Mouse (Mus musculus): ENCODE measurements around the gene Gm42688. TPM values are rescaled to one million over a fixed set of nuclear protein-coding genes. Genes with fewer than 3 reads are reported as not detected.
A peak's percentile ranks its signal among the peaks of the same experiment; 100 is the strongest.

The Gm42688 gene
- polyA plus RNA-seq, 1 experiment: 9.9 TPM

DNA sequence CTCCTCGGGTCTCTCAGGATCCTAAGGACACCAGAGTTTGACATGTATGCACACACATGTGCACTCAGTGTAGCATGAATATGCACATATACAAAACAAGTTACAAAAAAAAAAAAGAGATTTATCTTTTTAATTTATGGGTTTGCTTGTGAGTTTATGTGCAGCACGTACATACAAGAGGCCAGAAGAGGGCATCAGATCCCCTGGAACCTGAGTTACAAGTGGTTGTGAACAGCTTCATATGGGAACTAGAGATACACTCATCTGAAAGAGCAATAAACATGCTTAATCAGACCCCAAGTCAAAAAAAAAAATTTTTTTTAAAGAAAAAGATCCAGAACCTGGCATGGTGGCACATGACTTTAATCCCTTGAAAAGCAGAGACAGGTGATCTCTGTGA lies 26.4 kb upstream of the Gm42688 start:
- no peak for DNase-seq
- no peak overlapping the region for H3K4me3 ChIP-seq (replicated peaks; ENCODE audit: insufficient read depth, low read depth, low read length)
- 19% methylated on average over 2 of the region's 2 CpGs for WGBS
- peaks cover 7% of the 10 kb centered on the region; the same call in 1 of the 2 replicates for H3K27me3 ChIP-seq (ENCODE audit: control insufficient read depth, insufficient read depth, low read length)
- H3K4me1 ChIP-seq (ENCODE audit: control insufficient read depth, insufficient read depth, low read length): peaks cover 2% of the 10 kb centered on the region; the same call in 1 of the 2 replicates
- TF ChIP-seq POLR2A (IDR thresholded peaks at IDR 0.05; ENCODE audit: borderline replicate concordance, insufficient read depth, low read length): no peak
- TF ChIP-seq CTCF (IDR thresholded peaks at IDR 0.05; ENCODE audit: borderline replicate concordance, insufficient read depth, low read depth, low read length): no peak
- no peak overlapping the region for H3K27ac ChIP-seq (ENCODE audit: insufficient read depth, low read length)

- under 1% methylated on average over 54 of the region's 54 CpGs for WGBS
- TF ChIP-seq POLR2A (IDR thresholded peaks at IDR 0.05; ENCODE audit: borderline replicate concordance, insufficient read depth, low read length) (no peak), CTCF (IDR thresholded peaks at IDR 0.05; ENCODE audit: borderline replicate concordance, insufficient read depth, low read depth, low read length) (no peak)
- DNase-seq: peak in 1 of 2 experiments; percentile 67
Observed at GRCm38 (mm10) chr6:83077630-83078323, 23.6 kb upstream of the Gm42688 start, which contains the start of gene Pcgf1. Gene Pcgf1 (plus strand): TSS chr6:83077869.

DNA sequence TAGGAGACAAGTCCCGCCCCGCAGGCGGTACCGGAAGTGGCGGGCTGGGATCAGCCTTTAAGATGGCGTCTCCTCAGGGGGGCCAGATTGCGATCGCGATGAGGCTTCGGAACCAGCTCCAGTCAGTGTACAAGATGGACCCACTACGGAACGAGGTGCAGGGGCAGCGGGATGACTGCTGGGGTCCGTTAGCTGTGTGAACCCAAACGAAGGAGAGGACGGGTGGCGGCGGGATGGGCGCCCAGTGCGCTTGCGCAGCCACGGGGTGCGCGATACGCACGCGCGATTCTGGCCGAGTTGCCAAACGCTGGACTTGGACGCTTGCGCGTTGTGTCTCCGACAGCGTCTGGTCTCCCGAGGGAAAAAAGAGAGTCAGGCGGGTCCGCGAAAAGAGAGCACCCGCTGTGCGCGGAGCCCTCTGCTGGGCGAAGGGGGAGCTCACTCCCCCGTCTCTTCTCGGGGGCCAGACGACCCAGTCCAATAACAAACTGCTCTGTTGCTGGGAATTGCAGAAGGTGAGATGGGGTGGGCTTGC lies 23.0 kb upstream of the Gm42688 start:
- Histone ChIP-seq H3K4me1 (ENCODE audit: control insufficient read depth, insufficient read depth, low read length) (peaks cover 7% of the 10 kb centered on the region; the same call in 1 of the 2 replicates), H3K27me3 (ENCODE audit: control insufficient read depth, insufficient read depth, low read length) (no peaks in the 10 kb centered on the region; the same call in 1 of the 2 replicates), H3K4me3 (replicated peaks; ENCODE audit: insufficient read depth, low read depth, low read length) (peak overlapping the region; percentile 85), H3K27ac (ENCODE audit: insufficient read depth, low read length) (peak overlapping the region; percentile 83)
- TF ChIP-seq POLR2A (IDR thresholded peaks at IDR 0.05; ENCODE audit: borderline replicate concordance, insufficient read depth, low read length): peak; percentile 64; the same call in 1 of the 2 replicates
- TF ChIP-seq CTCF (IDR thresholded peaks at IDR 0.05; ENCODE audit: borderline replicate concordance, insufficient read depth, low read depth, low read length): no peak
- DNase-seq: peak; percentile 98 to 100
- WGBS: under 1% methylated on average over 46 of the region's 46 CpGs

More at GRCm38 (mm10) chr6:83077630-83078323, 23.6 kb upstream of the Gm42688 start, which contains the start of gene Pcgf1:
- Histone ChIP-seq H3K4me1 (ENCODE audit: control insufficient read depth, insufficient read depth, low read length) (peaks cover 7% of the 10 kb centered on the region; the same call in 1 of the 2 replicates), H3K4me3 (replicated peaks; ENCODE audit: insufficient read depth, low read depth, low read length) (peak within 1 kb of the TSS; percentile 85), H3K27me3 (ENCODE audit: control insufficient read depth, insufficient read depth, low read length) (no peaks in the 10 kb centered on the region; the same call in 1 of the 2 replicates), H3K27ac (ENCODE audit: insufficient read depth, low read length) (peak within 1 kb of the TSS; percentile 83)

DNA sequence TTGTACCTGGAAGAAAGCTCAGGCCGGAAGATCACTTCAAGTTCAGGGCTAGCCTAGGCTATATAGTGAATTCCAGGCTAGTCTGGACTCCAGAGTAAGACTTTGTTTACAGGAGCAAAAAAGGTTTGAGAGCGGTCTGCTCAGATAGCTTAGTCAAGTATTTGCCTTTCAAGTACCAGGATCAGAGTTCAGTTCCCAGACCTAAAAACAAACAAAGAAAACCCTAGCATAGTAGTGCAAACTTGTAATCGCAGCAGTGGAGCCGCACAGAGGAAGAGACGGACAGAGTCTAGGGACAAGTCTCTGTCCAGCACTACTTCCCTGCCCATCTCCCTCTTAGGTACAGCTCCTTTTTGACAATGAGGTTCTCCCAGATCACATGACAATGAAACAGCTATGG lies 21.2 kb upstream of the Gm42688 start:
- no peak for DNase-seq
- 92% methylated on average over 5 of the region's 5 CpGs for WGBS
- TF ChIP-seq CTCF (IDR thresholded peaks at IDR 0.05; ENCODE audit: borderline replicate concordance, insufficient read depth, low read depth, low read length): no peak
- TF ChIP-seq POLR2A (IDR thresholded peaks at IDR 0.05; ENCODE audit: borderline replicate concordance, insufficient read depth, low read length): no peak
- no peak overlapping the region for H3K27ac ChIP-seq (ENCODE audit: insufficient read depth, low read length)
- no peaks in the 10 kb centered on the region; the same call in 1 of the 2 replicates for H3K27me3 ChIP-seq (ENCODE audit: control insufficient read depth, insufficient read depth, low read length)
- H3K4me3 ChIP-seq (replicated peaks; ENCODE audit: insufficient read depth, low read depth, low read length): no peak overlapping the region
- peaks cover 7% of the 10 kb centered on the region; the same call in 1 of the 2 replicates for H3K4me1 ChIP-seq (ENCODE audit: control insufficient read depth, insufficient read depth, low read length)

- 11% methylated on average over 5 of the region's 5 CpGs for WGBS
Observed at GRCm38 (mm10) chr6:83083497-83083896, 17.9 kb upstream of the Gm42688 start.

GRCm38 (mm10) chr6:83084477-83084876 lies 16.9 kb upstream of the Gm42688 start:
- no peaks in the 10 kb centered on the region; the same call in 1 of the 2 replicates for H3K27me3 ChIP-seq (ENCODE audit: control insufficient read depth, insufficient read depth, low read length)
- no peak overlapping the region for H3K27ac ChIP-seq (ENCODE audit: insufficient read depth, low read length)
- peaks cover 7% of the 10 kb centered on the region; the same call in 1 of the 2 replicates for H3K4me1 ChIP-seq (ENCODE audit: control insufficient read depth, insufficient read depth, low read length)
- WGBS: 6% methylated on average over 6 of the region's 6 CpGs
- DNase-seq: no peak
- TF ChIP-seq CTCF (IDR thresholded peaks at IDR 0.05; ENCODE audit: borderline replicate concordance, insufficient read depth, low read depth, low read length) (no peak), POLR2A (IDR thresholded peaks at IDR 0.05; ENCODE audit: borderline replicate concordance, insufficient read depth, low read length) (no peak)
- no peak overlapping the region for H3K4me3 ChIP-seq (replicated peaks; ENCODE audit: insufficient read depth, low read depth, low read length)

More at GRCm38 (mm10) chr6:83083497-83083896, 17.9 kb upstream of the Gm42688 start:
- DNase-seq: no peak
- TF ChIP-seq CTCF (IDR thresholded peaks at IDR 0.05; ENCODE audit: borderline replicate concordance, insufficient read depth, low read depth, low read length) (no peak), POLR2A (IDR thresholded peaks at IDR 0.05; ENCODE audit: borderline replicate concordance, insufficient read depth, low read length) (no peak)
- H3K4me1 ChIP-seq (ENCODE audit: control insufficient read depth, insufficient read depth, low read length): peaks cover 7% of the 10 kb centered on the region; the same call in 1 of the 2 replicates
- H3K27me3 ChIP-seq (ENCODE audit: control insufficient read depth, insufficient read depth, low read length): no peaks in the 10 kb centered on the region; the same call in 1 of the 2 replicates
- H3K4me3 ChIP-seq (replicated peaks; ENCODE audit: insufficient read depth, low read depth, low read length): no peak overlapping the region
- H3K27ac ChIP-seq (ENCODE audit: insufficient read depth, low read length): no peak overlapping the region

DNA sequence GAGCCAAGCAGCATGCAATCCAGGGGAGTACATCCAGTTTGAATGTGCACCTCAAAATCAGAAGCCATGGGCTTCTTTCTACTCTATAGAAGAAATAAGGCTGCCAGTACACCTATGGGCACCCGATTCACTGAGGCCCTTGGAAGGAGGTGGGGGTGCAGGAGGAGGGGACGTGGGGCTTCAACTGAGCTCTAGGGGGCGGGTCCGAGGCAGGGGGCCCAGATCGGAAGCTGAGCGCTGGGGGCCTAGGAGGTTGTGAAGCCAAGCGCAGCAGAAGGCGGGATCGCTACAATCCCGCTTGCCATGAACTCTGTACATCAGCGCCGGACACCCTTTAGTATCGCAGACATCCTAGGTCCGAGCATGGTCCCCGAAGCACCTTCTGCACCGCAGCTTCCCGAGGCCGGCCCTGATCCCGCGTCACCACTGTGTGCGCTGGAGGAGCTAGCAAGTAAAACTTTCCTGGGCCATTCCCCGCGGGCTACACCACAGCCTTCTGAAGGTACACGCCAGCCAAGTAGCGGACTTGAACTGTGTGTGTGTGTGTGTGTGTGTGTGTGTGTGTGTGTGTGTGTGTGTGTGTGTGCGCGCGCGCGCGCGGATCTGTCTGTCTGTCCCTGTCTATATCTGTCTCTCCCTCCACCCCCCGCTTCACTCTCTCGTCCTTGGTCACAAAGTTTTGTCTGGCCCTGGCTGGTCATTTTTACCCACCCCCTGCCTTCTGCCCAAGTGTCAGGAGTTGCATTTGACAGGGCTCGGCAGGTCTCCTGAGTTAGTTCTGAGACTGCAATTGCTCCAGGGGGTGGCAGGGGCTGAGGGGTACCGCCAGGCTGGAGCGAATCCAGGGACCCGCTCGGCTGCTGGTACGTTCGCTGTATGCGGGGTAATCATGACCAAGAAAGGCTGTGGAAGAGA lies 15.0 kb upstream of the Gm42688 start, which contains the start of gene Lbx2:
Lbx2 (plus strand) TSS at position 247 of the 915 bp plus-strand sequence.
- Histone ChIP-seq H3K4me1 (ENCODE audit: control insufficient read depth, insufficient read depth, low read length) (no peaks in the 10 kb centered on the region), H3K27me3 (ENCODE audit: control insufficient read depth, insufficient read depth, low read length) (no peaks in the 10 kb centered on the region; the same call in 1 of the 2 replicates), H3K27ac (ENCODE audit: insufficient read depth, low read length) (no peak within 1 kb of the TSS), H3K4me3 (replicated peaks; ENCODE audit: insufficient read depth, low read depth, low read length) (no peak within 1 kb of the TSS)
- no peak for DNase-seq
- WGBS: 3% methylated on average over 42 of the region's 42 CpGs
- TF ChIP-seq POLR2A (IDR thresholded peaks at IDR 0.05; ENCODE audit: borderline replicate concordance, insufficient read depth, low read length): no peak
- no peak for TF ChIP-seq CTCF (IDR thresholded peaks at IDR 0.05; ENCODE audit: borderline replicate concordance, insufficient read depth, low read depth, low read length)

Measured in cerebellum, adult 2 months (tissue).